Mouse (Mus musculus) liver, adult 2 months (tissue): ENCODE measurements at regions not wholly inside any gene's neighbourhood (a gene's known extent, or its start where the extent isn't known, plus 50 kb on each side); places are given as distances from the start of the nearest gene placed in this dataset.

Experiments
- CTCF ChIP-seq: fragments of 200-500 bp; IDR thresholded peaks from 2 replicates; pipeline ENCODE4 v1.5.1; 2011; ENCODE audit warnings: low read depth, low read length, control low read depth
- POLR2A ChIP-seq: fragments of 200-500 bp; IDR thresholded peaks from 2 replicates; pipeline ENCODE4 v1.6.1; 2011; ENCODE audit warnings: low read length, control low read depth; ENCODE audit not compliant: insufficient read depth; ENCODE audit errors: extremely low read depth

DNA sequence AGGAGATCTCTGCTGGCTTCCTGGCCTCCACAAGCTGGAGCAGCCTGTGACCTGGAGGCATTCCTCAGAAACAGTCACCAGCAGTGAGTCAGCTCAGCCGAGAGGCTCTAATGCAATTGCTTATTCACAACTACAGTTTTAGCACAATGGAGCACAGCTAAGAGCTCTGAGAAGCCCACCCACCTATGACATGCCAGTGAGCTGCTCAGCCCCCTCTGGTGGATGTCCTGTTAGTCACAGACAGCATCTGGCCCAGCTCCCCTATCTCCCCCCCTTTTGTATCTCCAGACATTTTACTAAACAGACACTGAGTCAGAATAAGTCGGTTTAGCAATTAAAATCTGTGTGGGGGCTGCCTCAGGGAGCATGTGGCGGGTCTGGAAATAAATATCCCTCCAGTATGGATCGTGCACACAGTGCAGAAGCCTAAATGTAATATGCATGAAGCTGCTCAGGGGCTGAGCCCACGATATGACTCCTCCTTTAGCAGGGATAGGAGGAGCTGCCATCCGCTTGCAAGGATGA lies 88.9 kb upstream of the Spred2 start:
- TF ChIP-seq CTCF (no peak), POLR2A (no peak)
